Mouse (Mus musculus): Measurements from ENCODE around the gene P2rx1.

The P2rx1 gene

GRCm38 (mm10) chr11:73007698-73008481 lies 9.0 kb downstream of the P2rx1 start:
- CTCF ChIA-PET = interaction anchor here (0.5 to 3.0 kb wide), 46 partner anchors 9 to 1364 kb away, joined by 3 to 19 read pairs (median 4); partner anchors contain the start of genes Camkk1 (in 2 of the 4), Ctns (in 1 of the 4), Haspin (in 1 of the 4) and Ncbp3 (in 1 of the 4)
- POLR2A ChIA-PET = interaction anchor here in 3 of 4 experiments (0.5 to 1.8 kb wide), 4 partner anchors 9 to 229 kb away, joined by 3 to 8 read pairs (median 4); partner anchors contain the start of gene Ncbp3 (in 2 of the 3)

GRCm38 (mm10) chr11:73008826-73009225 lies 9.9 kb downstream of the P2rx1 start:
- ChIA-PET CTCF (interaction anchor here in 3 of 4 experiments (0.6 to 2.2 kb wide), 6 partner anchors 9 to 122 kb away, joined by 3 to 11 read pairs (median 6); partner anchors contain the start of genes Camkk1 (in 1 of the 3) and Ncbp3 (in 1 of the 3)), POLR2A (no interaction called here)

GRCm38 (mm10) chr11:73009531-73010274 lies 10.8 kb downstream of the P2rx1 start:
- POLR2A ChIA-PET = interaction anchor here in 1 of 4 experiments (1.2 kb wide), 1 partner anchor 14 kb away, joined by 3 read pairs; no protein-coding TSS in a partner anchor

DNA sequence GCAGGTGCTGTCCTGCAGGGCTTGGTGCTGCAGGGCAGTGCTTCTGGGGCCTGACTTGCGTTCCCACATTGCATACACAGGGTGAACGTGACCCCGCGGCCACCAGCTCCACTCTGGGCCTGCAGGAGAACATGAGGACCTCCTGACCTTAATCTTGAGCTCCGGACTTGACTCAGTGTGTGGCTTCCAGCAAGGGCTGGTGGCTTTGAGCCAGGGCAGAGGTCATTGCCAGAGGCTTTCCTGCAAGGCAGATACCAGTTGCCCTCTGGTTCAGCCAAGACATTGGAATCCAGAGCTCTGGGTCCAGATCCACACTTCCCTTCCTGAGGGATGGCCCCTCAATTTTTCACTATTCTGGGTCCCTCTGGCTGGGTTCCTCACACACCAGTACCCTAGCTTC lies 15.1 kb downstream of the P2rx1 start:
- ChIA-PET CTCF (interaction anchor here in 2 of 4 experiments (0.6 to 1.5 kb wide), 2 partner anchors 26 to 268 kb away, joined by 4 read pairs; no protein-coding TSS in a partner anchor), POLR2A (interaction anchor here in 2 of 4 experiments (0.6 to 1.7 kb wide), 5 partner anchors 9 to 124 kb away, joined by 3 to 6 read pairs (median 4); partner anchors contain the start of gene Haspin (in 1 of the 2))

More at GRCm38 (mm10) chr11:73009531-73010274, 10.8 kb downstream of the P2rx1 start:
- CTCF ChIA-PET = interaction anchor here in 2 of 4 experiments (0.6 to 2.2 kb wide), 4 partner anchors 10 to 121 kb away, joined by 3 to 8 read pairs (median 4); partner anchors contain the start of gene Ncbp3 (in 1 of the 2)

DNA sequence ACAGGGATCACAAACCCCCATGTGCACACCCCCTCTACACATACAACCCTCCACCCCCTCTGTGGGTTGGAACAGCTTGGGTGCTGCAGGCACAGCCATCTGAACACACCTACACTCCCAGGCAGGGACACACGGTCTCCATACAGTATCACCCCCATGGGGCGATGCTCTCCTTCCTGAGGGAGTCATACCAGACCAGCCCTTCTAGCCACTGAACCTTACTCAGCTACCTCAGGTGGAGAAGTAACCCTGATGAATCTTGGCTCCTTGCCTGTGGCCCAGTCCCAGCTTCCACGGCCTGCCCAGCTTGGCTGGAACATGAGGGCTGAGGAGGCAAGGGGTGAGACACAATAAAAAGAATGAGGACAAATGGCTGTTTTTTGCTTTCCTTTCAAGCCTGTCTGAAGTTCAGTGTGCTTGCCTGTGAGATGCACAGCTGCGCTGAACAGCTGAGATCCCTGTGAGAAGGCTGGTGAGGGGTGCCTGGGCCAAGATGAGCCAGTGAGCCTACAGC lies 16.0 kb downstream of the P2rx1 start:
- ChIA-PET POLR2A (interaction anchor here in 2 of 4 experiments (1.2 to 1.3 kb wide), 3 partner anchors 8 to 123 kb away, joined by 3 to 6 read pairs (median 4); partner anchors contain the start of gene Haspin (in 1 of the 2)), CTCF (interaction anchor here in 1 of 4 experiments (0.6 kb wide), 1 partner anchor 42 kb away, joined by 3 read pairs; no protein-coding TSS in a partner anchor)

DNA sequence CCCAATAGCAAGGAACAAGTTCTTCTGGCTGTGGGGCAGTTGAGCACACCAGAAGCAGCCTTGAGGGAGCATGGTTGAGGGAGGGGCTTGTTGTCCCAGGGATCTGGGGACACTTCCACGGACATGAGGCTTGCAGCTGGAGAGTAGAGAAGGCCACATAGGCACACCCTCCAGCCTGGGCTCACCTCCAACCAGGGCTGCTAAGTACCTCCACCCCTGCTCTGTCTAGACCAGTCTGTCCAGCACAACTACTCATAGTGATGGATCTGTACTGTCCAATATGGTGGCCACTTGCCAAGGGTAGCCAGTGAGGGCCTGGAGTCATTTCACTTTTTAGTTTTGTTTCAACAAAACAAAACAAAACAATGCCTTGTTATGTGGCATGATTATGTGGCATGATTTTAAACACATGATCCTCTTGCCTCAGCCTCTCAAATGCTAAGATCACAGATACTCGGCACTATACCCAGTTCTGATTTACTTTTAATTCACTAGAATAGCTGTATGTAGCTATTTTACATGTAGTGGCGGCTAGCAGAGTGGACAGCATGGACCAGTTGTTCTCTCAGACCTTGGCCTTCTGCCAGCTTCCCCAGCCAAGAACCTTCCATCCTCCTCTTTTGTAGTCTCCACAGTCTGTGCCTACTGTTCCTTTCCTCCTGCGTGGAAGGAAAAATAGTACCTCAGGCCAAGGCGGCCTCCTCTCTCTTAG lies 16.6 kb downstream of the P2rx1 start:
- ChIA-PET POLR2A (interaction anchor here in 2 of 4 experiments (0.6 to 1.3 kb wide), 2 partner anchors 10 to 37 kb away, joined by 4 to 6 read pairs; no protein-coding TSS in a partner anchor), CTCF (interaction anchor here in 1 of 4 experiments (0.6 kb wide), 1 partner anchor 41 kb away, joined by 3 read pairs; no protein-coding TSS in a partner anchor)

DNA sequence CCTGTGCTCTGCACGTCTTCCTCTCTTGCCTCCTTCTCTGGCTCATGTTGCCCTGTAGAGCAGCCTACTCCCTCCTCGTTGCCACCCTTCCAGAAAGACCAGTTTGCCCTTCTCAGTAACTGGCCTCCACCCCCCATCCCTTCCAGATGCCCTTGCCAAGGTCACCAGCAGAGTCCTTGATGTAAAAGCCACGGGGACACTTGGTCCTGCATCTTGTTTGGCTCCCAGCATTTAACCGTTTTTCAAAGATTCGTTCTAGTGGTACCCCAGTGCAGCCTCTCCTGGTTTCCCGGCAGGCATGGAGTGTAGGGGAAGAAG lies 17.2 kb downstream of the P2rx1 start:
- ChIA-PET POLR2A (interaction anchor here in 2 of 4 experiments (0.6 to 1.3 kb wide), 2 partner anchors 8 to 36 kb away, joined by 3 to 6 read pairs; no protein-coding TSS in a partner anchor), CTCF (no interaction called here)

- ChIA-PET POLR2A (interaction anchor here in 3 of 4 experiments (0.6 to 2.1 kb wide), 23 partner anchors 10 to 454 kb away, joined by 3 to 21 read pairs (median 4); partner anchors contain the start of genes Ctns (in 2 of the 3), Ncbp3 (in 2 of the 3), Shpk (in 2 of the 3) and Emc6 (in 1 of the 3)), CTCF (interaction anchor here (0.6 to 1.8 kb wide), 10 partner anchors 11 to 376 kb away, joined by 3 to 11 read pairs (median 4); partner anchors contain the start of gene Ncbp3 (in 2 of the 4))
Measured at GRCm38 (mm10) chr11:73018471-73019146, 19.7 kb downstream of the P2rx1 start, which contains the start of gene Camkk1. Gene Camkk1, plus strand, starts transcription at chr11:73019008.

DNA sequence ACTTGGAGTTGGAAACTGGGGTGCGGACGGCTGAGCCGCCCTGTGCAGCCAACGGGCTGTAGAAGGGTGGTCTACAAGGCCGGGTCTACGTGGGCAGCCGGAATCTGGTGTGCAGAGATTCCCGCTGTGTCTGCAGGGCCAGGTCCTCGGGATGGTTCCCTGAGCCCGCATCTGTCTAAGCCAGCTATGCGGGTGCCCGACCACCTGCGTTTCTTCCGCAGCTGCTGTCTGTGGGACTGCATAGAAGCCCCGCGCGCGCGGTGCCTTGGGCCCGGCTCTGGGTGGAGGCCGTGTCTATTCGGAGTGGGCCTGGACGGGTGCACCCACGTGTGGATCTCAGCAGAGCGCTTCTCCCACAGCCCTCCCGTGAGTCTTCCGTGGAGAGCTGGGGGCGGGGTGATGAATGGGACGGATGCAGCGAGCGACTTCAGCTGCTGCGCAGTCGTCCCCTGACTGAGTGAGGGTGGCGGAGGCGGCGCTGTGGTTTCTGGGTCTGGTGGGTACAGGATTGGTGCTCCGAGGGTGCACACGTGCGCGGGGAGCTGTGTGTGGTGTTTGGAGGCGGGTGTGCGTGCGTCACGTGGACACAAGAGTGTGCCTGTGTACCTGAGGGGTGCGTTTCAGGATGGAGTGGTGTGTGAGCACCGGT lies 20.4 kb downstream of the P2rx1 start:
- ChIA-PET POLR2A (interaction anchor here in 3 of 4 experiments (0.6 to 2.1 kb wide), 28 partner anchors 9 to 1551 kb away, joined by 3 to 21 read pairs (median 3); partner anchors contain the start of genes Ctns (in 2 of the 3), Ncbp3 (in 2 of the 3), Shpk (in 2 of the 3) and Emc6 (in 1 of the 3)), CTCF (interaction anchor here (0.6 to 1.8 kb wide), 15 partner anchors 11 to 608 kb away, joined by 3 to 11 read pairs (median 4); partner anchors contain the start of genes Ncbp3 (in 2 of the 4) and Smtnl2 (in 1 of the 4))

DNA sequence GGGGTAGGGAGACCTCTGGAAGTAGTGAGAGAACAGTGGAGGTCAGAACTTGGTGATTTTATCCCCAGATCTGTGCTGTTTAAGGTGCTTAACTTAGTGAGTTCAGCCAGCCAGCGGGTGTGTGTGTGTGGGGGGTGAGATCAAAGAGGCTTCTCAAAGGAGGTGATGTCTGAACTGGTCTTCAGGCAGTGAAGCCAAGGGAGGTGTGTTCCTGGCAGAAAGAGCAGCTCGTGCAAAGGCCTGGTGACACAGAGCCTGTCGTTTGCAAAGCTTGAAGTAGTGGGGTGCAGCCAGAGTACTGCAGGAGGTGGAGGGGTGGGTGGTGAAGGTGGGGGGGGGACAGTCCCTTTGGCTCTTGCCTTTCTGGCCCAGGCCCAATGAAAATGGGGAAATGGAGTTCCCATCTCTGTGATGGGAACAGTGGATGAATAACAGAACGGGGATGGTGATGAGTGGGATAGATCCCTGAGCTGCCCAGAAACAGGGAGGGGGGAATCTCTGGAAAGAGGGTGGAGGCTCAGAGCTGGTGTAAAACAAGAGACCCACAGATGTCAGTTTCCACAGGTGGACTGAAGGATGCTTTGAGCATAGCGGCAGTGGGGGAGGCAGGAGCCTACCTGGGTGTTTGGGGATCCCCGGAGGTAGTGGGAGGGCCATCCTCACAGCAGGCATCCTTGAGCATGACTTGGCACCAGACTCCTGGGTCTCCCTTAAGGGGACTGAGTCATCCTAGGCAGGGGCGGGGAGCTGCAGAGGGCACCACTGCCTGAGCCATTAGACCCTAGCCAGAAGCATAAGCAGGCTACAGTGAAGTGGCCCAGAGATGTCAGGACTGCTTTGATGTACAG lies 22.3 kb downstream of the P2rx1 start:
- ChIA-PET CTCF (interaction anchor here in 2 of 4 experiments (0.7 to 1.0 kb wide), 2 partner anchors 27 to 28 kb away, joined by 3 read pairs; partner anchors contain the start of gene Ncbp3 (in 1 of the 2)), POLR2A (interaction anchor here in 2 of 4 experiments (1.6 to 2.1 kb wide), 2 partner anchors 10 to 177 kb away, joined by 4 to 9 read pairs; partner anchors contain the start of genes Ctns (in 1 of the 2) and Shpk (in 1 of the 2))

DNA sequence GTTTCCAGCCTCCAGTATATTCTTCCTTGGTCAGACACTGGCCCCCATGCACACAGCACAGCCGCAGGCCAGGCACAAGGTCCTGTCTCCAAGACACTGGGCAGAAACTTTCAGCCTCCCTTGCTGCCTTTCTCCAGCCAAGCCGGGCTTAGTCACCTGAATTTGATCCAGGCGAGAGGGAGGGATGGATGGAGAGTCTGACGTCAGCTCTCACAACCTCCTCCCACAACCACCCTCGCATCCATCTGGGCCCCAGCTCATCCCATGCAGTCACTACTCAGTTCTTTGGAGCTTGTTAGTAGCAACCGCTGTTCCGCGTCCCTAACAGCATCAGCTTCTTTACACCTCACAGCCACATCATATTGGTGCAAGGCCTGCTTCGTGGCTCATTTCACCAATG lies 24.2 kb downstream of the P2rx1 start:
- CTCF ChIA-PET = interaction anchor here in 3 of 4 experiments (0.6 to 1.5 kb wide), 7 partner anchors 15 to 108 kb away, joined by 3 to 4 read pairs (median 3); no protein-coding TSS in a partner anchor

GRCm38 (mm10) chr11:73023827-73024226 lies 24.9 kb downstream of the P2rx1 start:
- ChIA-PET POLR2A (interaction anchor here in 3 of 4 experiments (0.7 to 1.8 kb wide), 6 partner anchors 10 to 24 kb away, joined by 3 to 6 read pairs (median 3); partner anchors contain the start of gene Ncbp3 (in 2 of the 3)), CTCF (interaction anchor here (0.6 to 1.5 kb wide), 9 partner anchors 15 to 125 kb away, joined by 3 to 10 read pairs (median 3); no protein-coding TSS in a partner anchor)

More for the DNA sequence above, 24.2 kb downstream of the P2rx1 start:
- POLR2A ChIA-PET = interaction anchor here in 3 of 4 experiments (0.9 to 2.1 kb wide), 5 partner anchors 8 to 25 kb away, joined by 3 to 9 read pairs (median 3); partner anchors contain the start of gene Ncbp3 (in 1 of the 3)

DNA sequence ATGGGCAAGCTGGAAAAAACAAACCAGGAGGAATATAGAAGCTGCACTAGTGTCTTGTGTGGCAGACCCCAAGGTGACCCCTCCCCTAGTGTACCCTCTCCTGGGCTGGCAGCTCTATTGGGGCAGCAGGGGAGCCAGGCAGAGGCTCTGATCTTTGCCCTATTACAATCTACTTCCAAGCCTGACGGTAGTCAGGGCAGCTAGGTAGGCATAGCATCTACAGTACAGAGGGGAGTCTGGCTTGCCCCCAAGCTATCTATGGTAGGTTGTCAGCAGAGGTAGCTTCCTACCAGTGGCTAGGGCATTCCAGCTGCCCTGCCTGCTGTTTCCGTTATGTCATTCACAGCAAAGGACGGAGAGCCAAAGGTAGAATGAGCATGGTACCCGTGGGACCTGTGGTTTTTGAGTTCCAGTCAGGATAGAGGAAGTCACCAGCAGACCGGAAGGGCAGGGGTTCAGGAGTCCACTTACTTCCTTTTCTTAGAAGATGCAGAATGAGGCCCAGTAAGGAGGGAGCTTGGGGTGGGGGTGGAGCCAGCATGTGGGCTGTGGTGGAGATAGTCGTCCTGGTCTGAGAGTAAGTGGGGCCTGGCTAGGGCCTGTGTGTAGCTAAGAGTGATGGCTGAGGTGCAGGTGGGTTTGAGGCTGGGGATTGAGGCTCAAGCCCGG lies 25.5 kb downstream of the P2rx1 start:
- CTCF ChIA-PET = interaction anchor here in 2 of 4 experiments (0.5 to 1.0 kb wide), 4 partner anchors 15 to 107 kb away, joined by 3 read pairs; no protein-coding TSS in a partner anchor
- POLR2A ChIA-PET = interaction anchor here in 3 of 4 experiments (0.5 to 1.5 kb wide), 6 partner anchors 11 to 60 kb away, joined by 3 to 4 read pairs (median 3); partner anchors contain the start of gene Ncbp3 (in 2 of the 3)

- ChIA-PET POLR2A (interaction anchor here in 2 of 4 experiments (0.7 to 1.6 kb wide), 6 partner anchors 9 to 95 kb away, joined by 3 read pairs; partner anchors contain the start of gene Ncbp3 (in 1 of the 2)), CTCF (interaction anchor here in 3 of 4 experiments (0.9 to 1.8 kb wide), 5 partner anchors 9 to 21 kb away, joined by 3 to 6 read pairs (median 4); partner anchors contain the start of gene Ncbp3 (in 1 of the 3))
Measured at GRCm38 (mm10) chr11:73026961-73027360, 28.1 kb downstream of the P2rx1 start.
